Mouse (Mus musculus): ENCODE data around the gene Hbq1b.

DNA sequence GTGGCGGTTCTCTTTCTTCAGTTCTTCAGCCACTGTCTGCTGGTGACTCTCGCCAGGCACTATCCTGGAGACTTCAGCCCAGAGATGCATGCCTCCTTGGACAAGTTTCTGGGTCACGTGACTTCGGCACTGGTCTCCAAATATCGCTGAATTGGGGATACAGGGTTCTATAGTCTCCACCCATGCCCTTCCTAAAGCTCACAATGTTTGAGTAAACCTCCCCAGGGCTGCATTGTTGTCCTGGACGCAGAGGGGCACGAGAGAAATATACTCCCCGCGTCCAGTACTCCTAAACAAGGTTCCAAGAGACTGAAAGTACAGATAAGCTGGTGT, 694 bp downstream of the Hbq1b start:
- no peak for TF ChIP-seq POLR2A (IDR thresholded peaks at IDR 0.05; ENCODE audit: borderline replicate concordance, insufficient read depth, low read length)
- no peak for TF ChIP-seq CTCF (IDR thresholded peaks at IDR 0.05; ENCODE audit: borderline replicate concordance, insufficient read depth, low read depth, low read length)

Data from cerebellum, adult 2 months (tissue).